Mouse (Mus musculus): ENCODE results near the gene Myt1l. TPM values are rescaled to one million over a fixed set of nuclear protein-coding genes. Genes with fewer than 3 reads are reported as not detected.

The Myt1l gene
- polyA plus RNA-seq, 1 experiment from 2014 or later: not detected

GRCm38 (mm10) chr12:29937851-29938375 lies 409.7 kb downstream of the Myt1l start:
- peak; percentile 64 for DNase-seq (ENCODE audit: low spot score)
- H3K4me1 ChIP-seq (ENCODE audit: insufficient read depth, low read depth, low read length): peaks cover 12% of the 10 kb centered on the region; the same call in 1 of the 2 replicates
- ATAC-seq: peak; percentile 86
- H3K27me3 ChIP-seq (replicated peaks; ENCODE audit: insufficient read depth, low read length): no peaks in the 10 kb centered on the region
- H3K36me3 ChIP-seq (ENCODE audit: insufficient read depth, low read length): no peaks in the 10 kb centered on the region
- no peaks in the 10 kb centered on the region for H3K9me3 ChIP-seq (ENCODE audit: low read length)
- H3K27ac ChIP-seq (ENCODE audit: low read length): peak overlapping the region; percentile 70
- WGBS: 1% methylated on average over 21 of the region's 49 CpGs
- H3K9ac ChIP-seq (replicated peaks; ENCODE audit: low read depth): peak overlapping the region; percentile 54
- peak overlapping the region; percentile 69 for H3K4me3 ChIP-seq (ENCODE audit: low read depth, low read length)
- TF ChIP-seq CTCF (IDR thresholded peaks at IDR 0.05): peak; percentile 18; the same call in 1 of the 2 replicates
- TF ChIP-seq EP300 (IDR thresholded peaks at IDR 0.05): no peak
- H3K4me2 ChIP-seq (replicated peaks; ENCODE audit: low read depth, low read length): peak overlapping the region; percentile 90

- Histone ChIP-seq H3K4me2 (replicated peaks; ENCODE audit: low read depth, low read length) (peak overlapping the region; percentile 90), H3K9ac (replicated peaks; ENCODE audit: low read depth) (peak overlapping the region; percentile 54), H3K27me3 (replicated peaks; ENCODE audit: insufficient read depth, low read length) (no peaks in the 10 kb centered on the region), H3K9me3 (ENCODE audit: low read length) (no peaks in the 10 kb centered on the region), H3K4me1 (ENCODE audit: insufficient read depth, low read depth, low read length) (peaks cover 12% of the 10 kb centered on the region; the same call in 1 of the 2 replicates), H3K27ac (ENCODE audit: low read length) (peak overlapping the region; percentile 70), H3K36me3 (ENCODE audit: insufficient read depth, low read length) (no peaks in the 10 kb centered on the region), H3K4me3 (ENCODE audit: low read depth, low read length) (peak overlapping the region; percentile 69)
- peak; percentile 79 for DNase-seq (ENCODE audit: low spot score)
- TF ChIP-seq EP300 (IDR thresholded peaks at IDR 0.05) (no peak), CTCF (IDR thresholded peaks at IDR 0.05) (peak; percentile 43)
- under 1% methylated on average over 31 of the region's 40 CpGs for WGBS
- peak; percentile 81 for ATAC-seq
Observed at GRCm38 (mm10) chr12:29938376-29939041, 410.3 kb downstream of the Myt1l start.

GRCm38 (mm10) chr12:29939261-29939671 lies 411.1 kb downstream of the Myt1l start:
- no peaks in the 10 kb centered on the region for H3K27me3 ChIP-seq (replicated peaks; ENCODE audit: insufficient read depth, low read length)
- H3K27ac ChIP-seq (ENCODE audit: low read length): peak overlapping the region; percentile 70
- H3K9me3 ChIP-seq (ENCODE audit: low read length): no peaks in the 10 kb centered on the region
- ATAC-seq (no peak), DNase-seq (ENCODE audit: low spot score) (no peak)
- peak overlapping the region; percentile 90 for H3K4me2 ChIP-seq (replicated peaks; ENCODE audit: low read depth, low read length)
- no peak for TF ChIP-seq CTCF (IDR thresholded peaks at IDR 0.05)
- TF ChIP-seq EP300 (IDR thresholded peaks at IDR 0.05): no peak
- H3K9ac ChIP-seq (replicated peaks; ENCODE audit: low read depth): 0 out of 2 replicates have a peak overlapping the region, but pooled peaks have one; percentile 54
- peak overlapping the region; percentile 69 for H3K4me3 ChIP-seq (ENCODE audit: low read depth, low read length)
- H3K36me3 ChIP-seq (ENCODE audit: insufficient read depth, low read length): no peaks in the 10 kb centered on the region
- 9% methylated on average over 8 of the region's 8 CpGs for WGBS
- H3K4me1 ChIP-seq (ENCODE audit: insufficient read depth, low read depth, low read length): peaks cover 12% of the 10 kb centered on the region; the same call in 1 of the 2 replicates

- Histone ChIP-seq H3K4me3 (ENCODE audit: low read depth, low read length) (no peak overlapping the region), H3K27me3 (replicated peaks; ENCODE audit: insufficient read depth, low read length) (no peaks in the 10 kb centered on the region), H3K9me3 (ENCODE audit: low read length) (no peaks in the 10 kb centered on the region), H3K36me3 (ENCODE audit: insufficient read depth, low read length) (no peaks in the 10 kb centered on the region), H3K4me1 (ENCODE audit: insufficient read depth, low read depth, low read length) (peaks cover 25% of the 10 kb centered on the region), H3K27ac (ENCODE audit: low read length) (no peak overlapping the region), H3K9ac (replicated peaks; ENCODE audit: low read depth) (no peak overlapping the region), H3K4me2 (replicated peaks; ENCODE audit: low read depth, low read length) (no peak overlapping the region)
- 47% methylated on average over 2 of the region's 2 CpGs for WGBS
- DNase-seq (ENCODE audit: low spot score): no peak
- TF ChIP-seq EP300 (IDR thresholded peaks at IDR 0.05): no peak
- TF ChIP-seq CTCF (IDR thresholded peaks at IDR 0.05): no peak
- no peak for ATAC-seq
Observed at GRCm38 (mm10) chr12:29942435-29942834, 414.3 kb downstream of the Myt1l start.

- Histone ChIP-seq H3K36me3 (ENCODE audit: insufficient read depth, low read length) (no peaks in the 10 kb centered on the region), H3K9ac (replicated peaks; ENCODE audit: low read depth) (no peak overlapping the region), H3K4me2 (replicated peaks; ENCODE audit: low read depth, low read length) (no peak overlapping the region), H3K27me3 (replicated peaks; ENCODE audit: insufficient read depth, low read length) (no peaks in the 10 kb centered on the region), H3K27ac (ENCODE audit: low read length) (no peak overlapping the region), H3K4me1 (ENCODE audit: insufficient read depth, low read depth, low read length) (peaks cover 21% of the 10 kb centered on the region), H3K9me3 (ENCODE audit: low read length) (no peaks in the 10 kb centered on the region), H3K4me3 (ENCODE audit: low read depth, low read length) (no peak overlapping the region)
- ATAC-seq: no peak
- no peak for TF ChIP-seq EP300 (IDR thresholded peaks at IDR 0.05)
- TF ChIP-seq CTCF (IDR thresholded peaks at IDR 0.05): no peak
- WGBS: 76% methylated on average over 3 of the region's 3 CpGs
- no peak for DNase-seq (ENCODE audit: low spot score)
Observed at GRCm38 (mm10) chr12:29944650-29945049, 416.5 kb downstream of the Myt1l start.

GRCm38 (mm10) chr12:29945182-29945743 lies 417.1 kb downstream of the Myt1l start:
- 48% methylated on average over 6 of the region's 6 CpGs for WGBS
- DNase-seq (ENCODE audit: low spot score) (no peak), ATAC-seq (0 out of 2 replicates have a peak, but pooled peaks have one; percentile 13)
- H3K9ac ChIP-seq (replicated peaks; ENCODE audit: low read depth): no peak overlapping the region
- 0 out of 2 replicates have a peak overlapping the region, but pooled peaks have one; percentile 32 for H3K27ac ChIP-seq (ENCODE audit: low read length)
- TF ChIP-seq EP300 (IDR thresholded peaks at IDR 0.05) (no peak), CTCF (IDR thresholded peaks at IDR 0.05) (no peak)
- no peak overlapping the region for H3K4me2 ChIP-seq (replicated peaks; ENCODE audit: low read depth, low read length)
- no peak overlapping the region for H3K4me3 ChIP-seq (ENCODE audit: low read depth, low read length)
- peaks cover 16% of the 10 kb centered on the region for H3K4me1 ChIP-seq (ENCODE audit: insufficient read depth, low read depth, low read length)
- H3K36me3 ChIP-seq (ENCODE audit: insufficient read depth, low read length): no peaks in the 10 kb centered on the region
- H3K27me3 ChIP-seq (replicated peaks; ENCODE audit: insufficient read depth, low read length): no peaks in the 10 kb centered on the region
- no peaks in the 10 kb centered on the region for H3K9me3 ChIP-seq (ENCODE audit: low read length)

Data from lung, postnatal 0 days (tissue).